8 mouse cellular contexts compared by ENCODE assay signal in genomic region chr4:149445868-149446267, GRCm38 (mm10). TPM values are rescaled to one million over a fixed set of nuclear protein-coding genes. Genes with fewer than 3 reads are reported as not detected.
A peak's percentile ranks its signal among the peaks of the same experiment; 100 is the strongest.
DNase-seq lines count a peak whose midpoint lies in the region; ATAC-seq and TF ChIP-seq lines count a peak whose summit lies in the region.

No protein-coding gene starts in this region.

- peak; percentile 63 for ATAC-seq in forebrain, embryonic 14.5 days
- ATAC-seq in hindbrain, embryonic 15.5 days (ENCODE audit: low FRiP score, low read depth): peak; percentile 43; the same call in 1 of the 2 replicates
- peak; percentile 42 for ATAC-seq in liver, postnatal 0 days
- ATAC-seq in neural tube, embryonic 12.5 days (ENCODE audit: low FRiP score, low read depth): peak; percentile 71

- H3K4me3 ChIP-seq in forebrain, embryonic 14.5 days (ENCODE audit: low read depth, low read length): peak overlapping the region; percentile 32; the same call in 1 of the 2 replicates
- peak overlapping the region; percentile 38 for H3K4me3 ChIP-seq in hindbrain, embryonic 15.5 days
- H3K4me3 ChIP-seq in liver, postnatal 0 days (ENCODE audit: low read depth, low read length): peak overlapping the region; percentile 38
- no peak overlapping the region for H3K4me3 ChIP-seq in neural tube, embryonic 12.5 days

- peak; percentile 46 for DNase-seq in ovary, postnatal 36 days (ENCODE audit: low spot score)
- no peak for DNase-seq in ovary, postnatal 10 days (ENCODE audit: low spot score)
- peak; percentile 59 for DNase-seq in c-Kit-positive CD71-positive TER-119-positive erythroid progenitor cells, embryonic 14.5 days (ENCODE audit: low spot score)
- DNase-seq in forebrain, embryonic 14.5 days (ENCODE audit: low spot score): peak; percentile 88
- DNase-seq in liver, postnatal 0 days: peak; percentile 63
- DNase-seq in frontal cortex, adult 2 months (ENCODE audit: extremely low spot score in 1 of 2, low spot score in 1 of 2): no peak

- H3K36me3 ChIP-seq in forebrain, embryonic 14.5 days (ENCODE audit: control insufficient read depth, insufficient read depth, low read length): no peaks in the 10 kb centered on the region
- H3K36me3 ChIP-seq in hindbrain, embryonic 15.5 days: no peaks in the 10 kb centered on the region
- H3K36me3 ChIP-seq in liver, postnatal 0 days (replicated peaks; ENCODE audit: insufficient read depth, low read length): no peaks in the 10 kb centered on the region
- H3K36me3 ChIP-seq in neural tube, embryonic 12.5 days: no peaks in the 10 kb centered on the region

- H3K9ac ChIP-seq in forebrain, embryonic 14.5 days (ENCODE audit: low read length): peak overlapping the region; percentile 78
- peak overlapping the region; percentile 60 for H3K9ac ChIP-seq in hindbrain, embryonic 15.5 days
- peak overlapping the region; percentile 48; the same call in 1 of the 2 replicates for H3K9ac ChIP-seq in liver, postnatal 0 days (replicated peaks)
- H3K9ac ChIP-seq in neural tube, embryonic 12.5 days: peak overlapping the region; percentile 66

- TF ChIP-seq EP300 in liver, postnatal 0 days (IDR thresholded peaks at IDR 0.05; ENCODE audit: low read depth): no peak

- no peaks in the 10 kb centered on the region for H3K27me3 ChIP-seq in forebrain, embryonic 14.5 days (replicated peaks; ENCODE audit: control insufficient read depth, insufficient read depth, low read length)
- H3K27me3 ChIP-seq in hindbrain, embryonic 15.5 days: no peaks in the 10 kb centered on the region
- H3K27me3 ChIP-seq in liver, postnatal 0 days (ENCODE audit: insufficient read depth, low read length): no peaks in the 10 kb centered on the region
- no peaks in the 10 kb centered on the region for H3K27me3 ChIP-seq in neural tube, embryonic 12.5 days (replicated peaks)

- WGBS in forebrain, embryonic 14.5 days: under 1% methylated on average over 11 of the region's 11 CpGs
- 3% methylated on average over 11 of the region's 11 CpGs for WGBS in hindbrain, embryonic 15.5 days
- 4% methylated on average over 11 of the region's 11 CpGs for WGBS in liver, postnatal 0 days (ENCODE audit: insufficient replicate concordance)
- WGBS in neural tube, embryonic 12.5 days: 5% methylated on average over 11 of the region's 11 CpGs

- no peak for TF ChIP-seq CTCF in liver, postnatal 0 days (IDR thresholded peaks at IDR 0.05; ENCODE audit: low read depth)

- no peaks in the 10 kb centered on the region for H3K9me3 ChIP-seq in forebrain, embryonic 14.5 days (replicated peaks; ENCODE audit: control insufficient read depth, low read length)
- no peaks in the 10 kb centered on the region for H3K9me3 ChIP-seq in hindbrain, embryonic 15.5 days
- no peaks in the 10 kb centered on the region for H3K9me3 ChIP-seq in liver, postnatal 0 days (ENCODE audit: low read length)
- H3K9me3 ChIP-seq in neural tube, embryonic 12.5 days: no peaks in the 10 kb centered on the region

- H3K4me1 ChIP-seq in forebrain, embryonic 14.5 days (ENCODE audit: control insufficient read depth, insufficient read depth, low read length): peaks cover 13% of the 10 kb centered on the region
- peaks cover 23% of the 10 kb centered on the region for H3K4me1 ChIP-seq in hindbrain, embryonic 15.5 days (replicated peaks)
- peaks cover 14% of the 10 kb centered on the region for H3K4me1 ChIP-seq in liver, postnatal 0 days (ENCODE audit: insufficient read depth)
- peaks cover 10% of the 10 kb centered on the region for H3K4me1 ChIP-seq in neural tube, embryonic 12.5 days

- H3K4me2 ChIP-seq in forebrain, embryonic 14.5 days (ENCODE audit: low read length): peak overlapping the region; percentile 63
- peak overlapping the region; percentile 62 for H3K4me2 ChIP-seq in hindbrain, embryonic 15.5 days
- H3K4me2 ChIP-seq in liver, postnatal 0 days (ENCODE audit: low read depth, low read length): peak overlapping the region; percentile 72
- peak overlapping the region; percentile 61 for H3K4me2 ChIP-seq in neural tube, embryonic 12.5 days (replicated peaks)

- H3K27ac ChIP-seq in forebrain, embryonic 14.5 days (ENCODE audit: low read depth, low read length): peak overlapping the region; percentile 95
- peak overlapping the region; percentile 92 for H3K27ac ChIP-seq in hindbrain, embryonic 15.5 days (replicated peaks)
- 0 out of 2 replicates have a peak overlapping the region, but pooled peaks have one; percentile 60 for H3K27ac ChIP-seq in liver, postnatal 0 days (ENCODE audit: low read depth)
- peak overlapping the region; percentile 82 for H3K27ac ChIP-seq in neural tube, embryonic 12.5 days

RNA-seq across cellular contexts. Expression of gene Rbp7, which starts 8.9 kb away (rescaled TPM):
- not detected in 2 replicates for polyA plus RNA-seq in forebrain, embryonic 14.5 days (2014; fragmentation: Nextera tagmentation; extraction: Ambion mirVana)
- not detected in 2 replicates for polyA plus RNA-seq in hindbrain, embryonic 15.5 days (2015; fragmentation: Nextera tagmentation; extraction: Ambion mirVana)
- polyA plus RNA-seq in liver, postnatal 0 days (2015; fragmentation: Nextera tagmentation; extraction: Ambion mirVana): 0.21 TPM in 1 of 2 replicates, not detected in the other
- not detected in 2 replicates for polyA plus RNA-seq in neural tube, embryonic 12.5 days (2016; fragmentation: Nextera tagmentation; extraction: Ambion mirVana)
- 0.67 and 0.82 TPM in 2 replicates for polyA plus RNA-seq in frontal cortex, adult 2 months (2012; rRNA removed)

RNA-seq across cellular contexts. Expression of gene Ube4b, which starts 19.3 kb away (rescaled TPM):
- 34.3 and 44.7 TPM in 2 replicates for polyA plus RNA-seq in forebrain, embryonic 14.5 days (2014; fragmentation: Nextera tagmentation; extraction: Ambion mirVana)
- polyA plus RNA-seq in hindbrain, embryonic 15.5 days (2015; fragmentation: Nextera tagmentation; extraction: Ambion mirVana): 57.5 and 63.6 TPM in 2 replicates
- polyA plus RNA-seq in liver, postnatal 0 days (2015; fragmentation: Nextera tagmentation; extraction: Ambion mirVana): 11.9 and 12.7 TPM in 2 replicates
- 76.3 and 77.5 TPM in 2 replicates for polyA plus RNA-seq in neural tube, embryonic 12.5 days (2016; fragmentation: Nextera tagmentation; extraction: Ambion mirVana)
- polyA plus RNA-seq in frontal cortex, adult 2 months (2012; rRNA removed): 95.4 and 101 TPM in 2 replicates

RNA-seq across cellular contexts. Expression of gene Tmem274, which starts 31.3 kb away (rescaled TPM):
- not detected in 2 replicates for polyA plus RNA-seq in forebrain, embryonic 14.5 days (2014; fragmentation: Nextera tagmentation; extraction: Ambion mirVana)
- 0.37 and 0.52 TPM in 2 replicates for polyA plus RNA-seq in hindbrain, embryonic 15.5 days (2015; fragmentation: Nextera tagmentation; extraction: Ambion mirVana)
- polyA plus RNA-seq in liver, postnatal 0 days (2015; fragmentation: Nextera tagmentation; extraction: Ambion mirVana): not detected in 2 replicates
- polyA plus RNA-seq in neural tube, embryonic 12.5 days (2016; fragmentation: Nextera tagmentation; extraction: Ambion mirVana): 0.67 TPM in 1 of 2 replicates, not detected in the other
- not detected in 2 replicates for polyA plus RNA-seq in frontal cortex, adult 2 months (2012; rRNA removed)

RNA-seq across cellular contexts. Expression of gene Nmnat1, which starts 39.1 kb away (rescaled TPM):
- polyA plus RNA-seq in forebrain, embryonic 14.5 days (2014; fragmentation: Nextera tagmentation; extraction: Ambion mirVana): 9.4 and 11.8 TPM in 2 replicates
- polyA plus RNA-seq in hindbrain, embryonic 15.5 days (2015; fragmentation: Nextera tagmentation; extraction: Ambion mirVana): 8.8 and 9.3 TPM in 2 replicates
- 6.4 and 6.8 TPM in 2 replicates for polyA plus RNA-seq in liver, postnatal 0 days (2015; fragmentation: Nextera tagmentation; extraction: Ambion mirVana)
- polyA plus RNA-seq in neural tube, embryonic 12.5 days (2016; fragmentation: Nextera tagmentation; extraction: Ambion mirVana): 12.0 and 14.0 TPM in 2 replicates
- 8.1 and 8.4 TPM in 2 replicates for polyA plus RNA-seq in frontal cortex, adult 2 months (2012; rRNA removed)

RNA-seq across cellular contexts. Expression of gene Lzic, which starts 39.2 kb away (rescaled TPM):
- polyA plus RNA-seq in forebrain, embryonic 14.5 days (2014; fragmentation: Nextera tagmentation; extraction: Ambion mirVana): 62.6 and 63.0 TPM in 2 replicates
- polyA plus RNA-seq in hindbrain, embryonic 15.5 days (2015; fragmentation: Nextera tagmentation; extraction: Ambion mirVana): 39.4 and 40.8 TPM in 2 replicates
- polyA plus RNA-seq in liver, postnatal 0 days (2015; fragmentation: Nextera tagmentation; extraction: Ambion mirVana): 7.7 and 8.2 TPM in 2 replicates
- polyA plus RNA-seq in neural tube, embryonic 12.5 days (2016; fragmentation: Nextera tagmentation; extraction: Ambion mirVana): 46.1 and 51.0 TPM in 2 replicates
- 16.0 and 16.7 TPM in 2 replicates for polyA plus RNA-seq in frontal cortex, adult 2 months (2012; rRNA removed)

Comparison
In these comparisons a context has a peak if more than half of its experiments do, and no peak if none do; other contexts are left out.
1. DNase-seq: peak in ovary, postnatal 36 days (single experiment), c-Kit-positive CD71-positive TER-119-positive erythroid progenitor cells, embryonic 14.5 days (single experiment), forebrain, embryonic 14.5 days (single experiment) and liver, postnatal 0 days (single experiment); none in ovary, postnatal 10 days (single experiment) and frontal cortex, adult 2 months (0 of 2).
2. Peak in every context shown above with its lines, with median percentiles within 50 percentile points of each other: ATAC-seq, H3K27ac ChIP-seq, H3K4me2 ChIP-seq and H3K9ac ChIP-seq.